Mouse (Mus musculus): ENCODE data around the gene Baz2a.
"Not testable (repeated sequence)": the region's sequence is repeated elsewhere in the genome, so short reads cannot be mapped to it uniquely, and the experiment has no call there.

Gene Baz2a

DNA sequence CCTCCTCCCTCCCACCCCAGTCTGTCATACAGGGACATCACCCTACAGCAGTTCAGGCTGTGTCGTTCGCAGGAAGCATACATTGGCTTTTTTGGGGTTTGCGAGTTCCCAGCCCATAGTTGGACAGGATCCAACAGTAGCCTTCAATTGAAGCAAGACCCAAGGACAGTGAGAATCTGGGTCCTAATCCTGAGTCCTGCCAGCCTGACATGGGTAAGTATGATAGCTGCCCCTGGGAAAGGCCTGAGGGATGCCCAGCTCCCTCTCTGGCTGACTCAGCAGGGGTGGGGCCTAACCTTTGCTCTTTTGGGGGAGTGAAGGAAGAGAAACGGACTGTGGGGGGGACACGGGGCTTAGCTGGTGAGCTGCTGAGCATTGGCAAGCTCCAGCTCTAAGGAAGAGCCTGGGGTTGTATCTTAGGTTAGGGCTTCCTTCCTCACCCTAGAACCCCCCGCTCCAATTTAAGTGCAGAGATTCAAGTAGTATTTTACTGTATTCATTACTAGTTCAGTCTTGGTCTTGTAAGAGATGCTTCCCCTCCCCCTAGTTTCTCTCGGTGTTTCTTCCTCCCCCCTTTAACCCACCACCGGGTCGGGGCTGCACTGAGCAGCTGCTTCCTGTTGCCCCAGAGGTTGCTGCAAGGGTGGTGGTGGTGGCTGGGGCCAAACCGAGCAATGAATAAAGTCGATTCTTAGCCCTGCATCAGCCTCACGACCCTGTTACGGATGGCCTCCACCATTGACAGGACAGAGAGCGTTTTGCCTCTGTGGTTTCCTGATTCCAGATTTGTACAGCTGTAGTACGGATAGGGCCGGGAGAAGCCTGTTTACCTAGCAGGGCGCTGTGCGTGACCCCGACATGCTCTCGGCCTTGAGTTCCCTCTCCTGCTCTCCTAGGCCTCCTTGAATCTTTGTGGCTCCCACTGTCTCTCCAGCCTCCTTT is at the start of gene Baz2a:
Baz2a (plus strand) TSS at position 14 of the 942 bp plus-strand sequence.
- peak; percentile 51 for DNase-seq (ENCODE audit: low spot score)

DNA sequence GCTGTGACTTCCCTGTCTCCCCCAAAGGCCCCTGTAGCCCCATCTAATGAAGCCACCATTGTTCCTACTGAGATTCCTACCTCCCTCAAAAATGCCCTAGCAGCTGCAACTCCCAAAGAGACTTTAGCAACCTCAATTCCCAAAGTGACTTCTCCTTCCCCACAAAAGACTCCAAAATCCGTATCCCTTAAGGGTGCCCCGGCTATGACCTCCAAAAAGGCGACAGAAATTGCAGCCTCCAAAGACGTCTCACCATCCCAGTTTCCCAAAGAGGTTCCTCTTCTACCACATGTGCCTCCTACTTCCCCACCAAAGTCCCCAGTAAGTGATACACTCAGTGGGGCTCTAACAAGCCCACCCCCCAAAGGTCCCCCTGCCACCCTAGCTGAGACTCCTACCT is 49.7 kb upstream of the Baz2a start:
- no peak for DNase-seq (ENCODE audit: low spot score)

DNA sequence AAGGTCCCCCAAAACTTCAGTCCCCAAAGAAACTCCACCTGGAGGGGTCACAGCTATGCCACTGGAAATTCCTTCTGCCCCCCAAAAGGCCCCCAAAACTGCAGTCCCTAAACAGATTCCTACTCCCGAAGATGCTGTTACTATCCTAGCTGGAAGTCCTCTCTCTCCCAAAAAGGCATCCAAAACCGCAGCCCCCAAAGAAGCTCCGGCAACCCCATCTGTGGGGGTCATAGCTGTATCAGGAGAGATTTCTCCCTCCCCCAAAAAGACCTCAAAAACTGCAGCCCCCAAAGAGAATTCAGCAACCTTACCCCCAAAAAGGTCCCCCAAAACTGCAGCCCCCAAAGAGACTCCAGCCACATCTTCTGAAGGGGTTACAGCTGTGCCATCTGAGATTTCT is 48.9 kb upstream of the Baz2a start:
- no peak for DNase-seq (ENCODE audit: low spot score)

DNA sequence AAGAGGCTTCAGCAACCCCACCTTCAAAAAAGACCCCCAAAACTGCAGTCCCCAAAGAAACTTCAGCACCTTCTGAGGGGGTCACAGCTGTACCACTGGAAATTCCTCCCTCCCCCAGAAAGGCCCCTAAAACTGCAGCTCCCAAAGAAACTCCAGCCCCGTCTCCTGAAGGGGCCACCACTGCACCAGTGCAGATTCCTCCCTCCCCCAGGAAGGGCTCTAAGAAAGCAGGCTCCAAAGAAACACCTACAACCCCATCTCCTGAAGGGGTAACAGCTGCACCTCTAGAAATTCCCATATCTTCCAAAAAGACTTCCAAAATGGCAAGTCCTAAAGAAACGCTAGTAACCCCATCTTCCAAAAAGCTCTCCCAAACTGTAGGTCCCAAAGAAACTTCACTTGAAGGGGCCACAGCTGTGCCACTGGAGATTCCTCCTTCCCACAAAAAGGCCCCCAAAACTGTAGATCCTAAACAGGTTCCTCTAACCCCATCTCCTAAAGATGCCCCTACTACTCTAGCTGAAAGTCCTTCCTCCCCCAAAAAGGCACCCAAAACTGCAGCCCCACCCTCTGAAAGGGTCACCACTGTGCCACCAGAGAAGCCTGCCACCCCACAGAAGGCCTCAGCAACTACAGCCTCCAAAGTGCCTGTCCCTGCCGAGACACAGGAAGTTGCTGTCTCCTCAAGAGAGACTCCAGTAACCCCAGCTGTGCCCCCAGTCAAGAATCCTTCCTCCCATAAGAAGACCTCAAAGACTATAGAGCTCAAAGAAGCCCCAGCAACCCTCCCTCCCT is 48.1 kb upstream of the Baz2a start:
- no peak for DNase-seq (ENCODE audit: low spot score)

DNA sequence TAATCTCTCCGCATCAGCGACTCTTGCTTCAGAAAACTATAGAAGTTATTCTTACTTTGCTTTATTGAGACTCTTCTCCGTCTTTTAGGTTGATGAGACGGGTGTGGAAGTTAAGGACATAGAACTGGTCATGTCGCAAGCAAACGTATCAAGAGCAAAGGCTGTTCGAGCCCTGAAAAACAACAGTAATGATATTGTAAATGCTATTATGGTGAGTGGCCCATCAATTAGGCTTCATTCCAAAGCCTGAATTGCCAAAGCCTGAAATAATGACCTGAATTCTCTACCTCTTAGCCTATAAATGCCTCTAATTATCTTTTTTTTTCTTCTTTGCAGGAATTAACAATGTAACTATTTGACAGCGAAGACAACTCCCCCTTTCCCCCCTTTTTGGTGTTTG is 43.2 kb upstream of the Baz2a start:
- DNase-seq (ENCODE audit: low spot score): no peak

DNA sequence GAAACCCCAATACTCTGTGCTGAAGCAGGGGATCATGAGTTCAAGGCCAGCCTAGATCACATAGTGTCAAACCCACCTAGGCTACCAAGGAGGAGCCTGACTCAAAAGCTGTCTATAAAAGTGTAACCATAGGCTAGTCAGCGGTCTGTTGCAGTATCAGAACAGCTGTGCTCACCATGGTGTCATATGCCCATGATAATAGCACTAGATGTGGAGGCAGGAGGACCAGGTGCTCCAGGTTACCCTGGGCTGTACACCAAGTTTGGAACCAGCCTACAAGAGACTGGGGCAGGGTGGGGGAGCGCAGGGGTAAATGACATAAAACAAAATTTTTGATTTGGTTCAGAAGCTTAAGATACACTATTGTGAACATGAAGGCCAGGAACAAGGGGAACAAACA is 41.6 kb upstream of the Baz2a start:
- DNase-seq (ENCODE audit: low spot score): no peak

DNA sequence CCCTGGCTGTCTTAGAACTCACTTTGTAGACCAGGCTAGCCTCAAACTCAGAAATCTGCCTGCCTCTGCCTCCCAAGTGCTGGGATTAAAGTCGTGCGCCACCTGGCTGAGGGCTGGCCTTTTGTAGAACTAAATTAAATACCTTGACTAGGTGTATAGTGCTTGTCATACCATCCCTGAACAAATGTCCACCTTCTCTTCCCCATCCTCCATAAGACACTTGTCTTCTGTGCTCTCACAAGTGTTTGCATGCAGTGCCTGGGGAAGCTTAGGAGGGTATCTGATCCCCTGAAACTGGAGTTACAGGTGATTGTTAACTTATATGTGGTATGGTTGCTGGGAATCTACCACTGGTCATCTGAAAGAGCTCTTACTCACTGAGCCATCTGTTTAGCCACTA is 41.0 kb upstream of the Baz2a start:
- DNase-seq (ENCODE audit: low spot score): no peak

DNA sequence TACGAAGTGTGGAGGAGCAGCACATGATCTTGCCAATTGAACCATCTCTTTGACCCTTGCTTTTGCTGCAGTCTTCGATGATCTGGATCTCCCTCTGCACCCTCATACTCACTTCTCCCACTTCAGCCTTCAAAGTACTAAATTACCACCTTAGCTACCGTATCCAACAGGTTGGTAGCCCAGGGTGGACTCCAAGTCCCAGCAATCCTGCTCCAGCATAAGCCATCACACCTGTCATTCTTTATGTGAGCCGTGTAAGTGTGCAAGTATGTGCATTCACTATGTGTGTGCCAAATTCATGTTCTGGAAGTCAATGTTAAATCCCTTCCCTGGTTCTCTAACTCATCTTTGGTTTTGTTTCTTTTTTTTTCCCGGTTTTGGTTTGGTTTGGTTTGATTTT is 39.8 kb upstream of the Baz2a start:
- no peak for DNase-seq (ENCODE audit: low spot score)

DNA sequence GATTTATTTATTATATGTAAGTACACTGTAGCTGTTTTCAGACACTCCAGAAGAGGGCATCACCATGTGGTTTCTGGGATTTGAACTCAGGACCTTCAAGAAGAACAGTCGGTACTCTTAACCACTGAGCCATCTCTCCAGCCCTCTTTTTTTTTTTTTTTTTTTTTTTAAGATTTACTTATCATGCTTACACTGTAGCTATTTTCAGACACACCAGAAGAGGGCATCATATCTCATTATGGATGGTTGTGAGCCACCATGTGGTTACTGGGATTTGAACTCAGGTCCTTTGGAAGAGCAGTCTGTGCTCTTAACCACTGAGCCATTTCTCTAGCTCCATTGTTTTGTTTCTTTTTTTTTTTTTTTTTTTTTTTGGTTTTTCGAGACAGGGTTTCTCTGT is 39.2 kb upstream of the Baz2a start:
- not testable (repeated sequence) for DNase-seq (ENCODE audit: low spot score)

DNA sequence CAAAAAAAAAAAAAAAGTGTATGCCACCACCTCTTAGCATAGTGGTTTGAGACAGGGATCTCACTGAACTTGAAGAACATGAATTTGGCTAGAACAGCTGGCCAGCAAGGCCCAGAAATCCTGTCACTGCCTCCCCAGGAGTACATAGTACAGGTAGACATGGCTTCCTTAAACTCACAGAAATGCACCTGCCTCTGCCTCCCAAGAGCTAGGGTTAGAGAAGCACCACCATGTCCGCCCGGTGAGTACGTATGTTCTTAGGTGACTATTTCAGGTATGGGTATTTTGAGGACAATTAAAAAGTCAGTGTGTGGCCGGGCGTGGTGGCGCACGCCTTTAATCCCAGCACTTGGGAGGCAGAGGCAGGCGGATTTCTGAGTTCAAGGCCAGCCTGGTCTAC is 38.4 kb upstream of the Baz2a start:
- no peak for DNase-seq (ENCODE audit: low spot score)

DNA sequence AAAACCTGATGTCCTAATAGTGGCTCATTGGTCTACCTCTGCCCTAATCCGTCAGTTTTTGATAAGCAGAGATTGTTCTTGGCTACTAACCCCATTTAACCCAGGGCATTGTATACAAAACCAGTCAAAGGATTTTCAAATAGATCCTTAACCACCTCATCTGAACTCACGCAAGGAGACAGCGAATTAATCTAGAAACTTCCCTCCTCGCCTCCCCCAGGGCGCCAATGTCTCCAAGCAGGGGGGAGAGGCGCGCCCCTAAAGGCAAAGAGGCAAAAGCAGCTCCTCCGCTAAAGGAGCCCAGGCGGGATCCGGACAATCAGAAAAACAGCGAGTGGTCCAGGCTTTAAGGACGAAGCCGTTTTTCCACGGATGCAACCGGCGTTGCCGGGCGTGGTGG is 33.2 kb upstream of the Baz2a start:
- DNase-seq (ENCODE audit: low spot score): no peak

DNA sequence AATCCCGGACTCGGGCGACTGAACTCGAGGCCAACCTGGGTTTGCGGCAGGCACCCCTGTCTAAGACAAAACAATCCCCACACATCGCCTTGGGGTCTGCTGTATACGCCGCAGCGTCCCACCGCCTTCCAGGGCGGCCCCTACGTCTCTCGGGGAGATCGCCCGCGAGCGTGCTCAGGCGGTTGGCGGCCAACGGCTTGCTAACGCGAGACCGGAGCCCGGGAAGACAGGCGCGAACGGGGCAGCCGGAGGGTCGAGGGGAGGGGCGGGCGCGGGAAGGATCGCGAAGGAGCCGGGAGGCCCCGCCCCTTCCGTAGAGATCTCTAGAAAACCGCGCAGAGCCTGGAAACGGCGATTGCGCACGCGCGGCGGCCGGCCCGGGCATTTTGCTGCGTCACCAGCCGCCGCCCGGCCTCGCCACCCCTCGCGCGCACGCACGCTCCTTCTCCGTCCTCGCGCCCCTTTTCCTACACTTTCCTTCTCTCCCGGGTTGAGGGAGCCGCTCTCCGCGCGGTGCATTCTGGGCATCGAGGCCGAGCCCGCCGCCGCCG is 32.7 kb upstream of the Baz2a start, which contains the start of gene Ptges3:
Ptges3 (plus strand) TSS at position 354 of the 551 bp plus-strand sequence.
- peak; percentile 96 for DNase-seq (ENCODE audit: low spot score)

DNA sequence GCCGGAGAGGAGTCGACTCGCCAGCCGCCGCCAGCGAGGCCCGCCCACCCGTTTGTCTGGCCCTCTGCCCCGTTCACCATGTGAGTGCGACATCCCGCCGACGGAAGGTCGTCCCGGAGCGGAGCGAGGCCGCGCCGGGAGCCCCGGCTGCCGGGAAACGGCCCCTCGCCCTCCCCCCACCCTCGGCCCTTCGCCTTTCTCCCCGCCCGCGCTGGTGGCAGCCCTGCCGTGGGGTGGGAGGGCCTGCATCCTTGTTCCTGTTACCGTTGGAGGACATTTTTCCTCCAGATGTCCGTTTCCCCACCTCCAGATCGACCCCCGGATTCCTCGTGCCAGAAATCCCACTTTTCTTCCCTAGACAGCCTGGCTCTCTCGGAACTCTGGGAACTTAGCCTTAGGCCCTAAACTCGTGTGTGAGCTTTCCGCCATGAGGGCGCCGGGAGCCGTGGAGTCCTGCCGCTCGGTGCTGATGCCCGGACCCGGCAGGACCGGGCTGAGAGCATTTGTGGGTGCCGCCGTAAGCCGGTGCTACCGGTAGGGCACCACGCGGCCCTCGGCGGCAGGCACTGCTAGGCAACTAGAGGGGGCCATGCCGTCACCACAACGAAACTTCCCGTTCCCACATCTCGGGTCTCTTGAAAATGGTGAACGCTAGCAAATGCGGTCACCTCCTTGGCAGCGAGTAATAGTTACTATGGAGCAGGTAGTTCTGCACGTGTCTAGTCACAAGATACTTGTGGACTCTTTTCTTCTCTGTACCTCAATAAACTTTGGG is 32.0 kb upstream of the Baz2a start:
- DNase-seq (ENCODE audit: low spot score): peak; percentile 69

DNA sequence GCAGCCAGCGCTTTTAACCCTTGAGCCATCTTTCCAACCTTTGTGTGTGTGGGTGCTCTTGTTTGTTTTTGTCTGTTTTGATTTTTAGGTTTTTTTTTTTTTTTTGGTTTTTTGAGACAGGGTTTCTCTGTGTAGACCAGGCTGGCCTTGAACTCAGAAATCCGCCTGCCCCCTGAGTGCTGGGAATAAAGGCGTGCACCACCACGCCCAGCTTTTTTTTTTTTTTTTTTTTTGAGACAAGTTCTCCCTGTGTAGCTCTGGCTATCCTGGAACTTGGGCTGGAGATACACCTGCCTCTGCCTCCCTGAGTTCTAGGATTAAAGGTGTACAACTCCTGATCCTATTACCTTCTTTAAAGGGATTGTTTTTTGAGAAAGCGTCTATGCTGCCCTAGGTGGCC is 30.3 kb upstream of the Baz2a start:
- DNase-seq (ENCODE audit: low spot score): no peak

DNA sequence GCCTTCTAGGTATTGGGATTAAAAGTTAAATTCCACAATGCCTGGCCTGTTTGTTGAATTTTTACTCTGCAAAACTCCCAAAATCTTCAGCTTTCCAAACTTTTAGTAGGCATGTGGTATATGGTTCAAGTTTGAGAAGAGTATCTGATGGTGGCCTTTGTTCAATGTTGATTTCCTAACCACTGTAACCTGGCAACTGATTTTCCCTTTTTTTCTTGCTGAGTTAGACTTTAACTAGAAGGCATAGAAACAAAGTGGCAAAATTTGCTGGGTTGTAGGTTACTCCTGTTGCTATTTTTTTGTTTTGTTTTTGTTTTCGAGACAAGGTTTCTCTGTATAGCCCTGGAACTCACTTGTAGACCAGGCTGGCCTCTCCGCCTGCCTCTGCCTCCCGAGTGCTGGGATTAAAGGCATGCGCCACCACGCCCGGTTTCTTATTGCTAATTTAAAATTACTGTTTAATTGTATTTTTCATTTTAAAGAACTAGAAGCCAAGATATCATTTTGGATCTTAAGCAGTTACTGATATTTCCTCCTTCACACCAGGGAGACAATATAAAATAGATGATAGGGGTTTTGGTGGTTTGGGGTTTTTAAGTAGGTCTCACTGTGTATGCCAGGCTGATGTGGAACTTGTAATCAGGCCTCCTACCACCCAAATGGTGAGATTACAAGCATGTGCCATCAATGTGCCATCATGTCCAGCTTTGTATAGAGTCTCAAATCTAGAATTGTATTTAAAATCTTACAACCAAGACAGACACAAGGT is 29.0 kb upstream of the Baz2a start:
- no peak for DNase-seq (ENCODE audit: low spot score)

DNA sequence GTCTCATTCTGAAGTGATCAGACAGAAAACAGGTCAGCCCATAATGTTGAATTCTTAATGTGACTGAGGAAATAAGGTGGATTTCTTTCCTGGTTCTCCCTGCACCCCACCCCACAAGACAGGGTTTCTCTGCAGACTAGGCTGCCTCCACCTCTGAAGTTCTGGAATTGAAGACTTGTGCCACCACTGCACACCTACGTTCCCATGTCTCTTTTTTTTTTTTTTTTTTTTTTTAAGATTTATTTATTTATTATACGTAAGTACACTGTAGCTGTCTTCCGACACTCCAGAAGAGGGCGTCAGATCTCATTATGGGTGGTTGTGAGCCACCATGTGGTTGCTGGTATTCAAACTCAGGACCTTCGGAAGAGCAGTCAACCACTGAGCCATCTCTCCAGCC is 25.3 kb upstream of the Baz2a start:
- DNase-seq (ENCODE audit: low spot score): no peak

DNA sequence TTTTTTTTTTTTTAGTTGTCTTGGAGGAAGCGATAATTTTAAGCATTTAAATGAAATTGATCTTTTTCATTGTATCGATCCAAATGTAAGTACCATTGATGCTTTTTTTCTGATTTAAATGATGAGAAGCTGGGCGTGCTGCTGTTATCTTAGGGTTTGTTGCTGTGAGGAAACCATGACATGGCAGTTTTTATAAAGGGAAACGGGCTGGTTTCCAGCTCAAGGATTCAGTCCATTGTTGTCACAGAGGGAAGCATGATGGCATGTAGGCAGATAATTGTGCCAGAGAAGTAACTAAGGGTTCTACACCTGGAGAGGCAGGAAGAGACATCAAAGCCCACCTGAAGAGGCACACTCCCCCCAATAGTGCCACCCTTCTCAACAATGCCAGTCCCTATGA is 22.2 kb upstream of the Baz2a start:
- DNase-seq (ENCODE audit: low spot score): no peak

DNA sequence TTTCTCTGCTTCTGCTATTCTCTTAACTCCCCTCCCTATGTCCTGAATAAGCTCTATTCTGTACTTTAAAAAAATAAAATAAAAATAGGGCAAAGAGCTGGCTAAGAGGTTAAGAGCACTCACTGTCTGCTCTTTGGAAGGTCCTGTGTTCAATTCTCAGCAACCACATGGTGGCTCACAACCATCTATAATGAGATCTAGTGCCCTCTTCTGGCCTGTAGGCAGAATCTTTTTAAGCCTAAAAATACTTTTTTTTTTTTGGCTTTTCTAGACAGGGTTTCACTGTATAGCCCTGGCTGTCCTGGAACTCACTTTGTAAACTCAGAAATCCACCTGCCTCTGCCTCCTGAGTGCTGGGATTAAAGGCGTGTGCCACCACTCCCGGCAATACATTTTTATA is 20.9 kb upstream of the Baz2a start:
- DNase-seq (ENCODE audit: low spot score): not testable (repeated sequence)

DNA sequence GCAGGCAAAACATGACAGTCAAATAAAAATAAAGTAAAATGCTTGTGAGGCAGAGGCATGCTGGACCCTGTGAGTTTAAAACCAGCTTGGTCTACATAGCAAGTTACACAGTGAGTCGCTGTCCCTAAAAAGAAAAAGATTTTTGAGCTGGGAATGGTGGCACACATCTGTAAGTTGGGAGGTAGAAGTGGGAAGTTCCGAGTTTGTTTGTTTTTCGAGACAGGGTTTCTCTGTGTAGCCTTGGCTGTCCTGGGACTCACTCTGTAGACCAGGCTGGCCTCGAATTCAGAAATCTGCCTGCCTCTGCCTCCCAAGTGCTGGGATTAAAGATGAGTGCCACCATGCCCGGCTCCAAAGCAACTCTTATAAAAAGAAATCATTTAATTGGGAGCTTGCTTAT is 13.1 kb upstream of the Baz2a start:
- DNase-seq (ENCODE audit: low spot score): not testable (repeated sequence)

DNA sequence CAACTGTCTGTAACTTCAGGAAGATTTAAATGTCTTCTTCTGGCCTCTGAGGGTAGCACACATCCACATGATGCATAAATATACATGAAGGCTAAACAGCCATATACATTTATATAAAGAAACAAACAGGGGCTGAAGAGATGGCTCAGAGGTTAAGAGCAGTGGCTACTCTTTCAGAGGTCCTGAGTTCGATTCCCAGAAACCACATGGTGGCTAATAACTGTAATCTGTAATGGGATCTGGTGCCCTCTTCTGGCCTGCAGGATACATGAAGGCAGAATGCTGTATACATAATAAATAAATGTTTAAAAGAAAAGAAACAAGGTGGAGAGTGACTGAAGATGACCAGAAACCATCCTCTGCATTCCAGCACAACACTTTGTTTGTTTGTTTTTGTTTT is 10.9 kb upstream of the Baz2a start:
- no peak for DNase-seq (ENCODE audit: low spot score)

DNA sequence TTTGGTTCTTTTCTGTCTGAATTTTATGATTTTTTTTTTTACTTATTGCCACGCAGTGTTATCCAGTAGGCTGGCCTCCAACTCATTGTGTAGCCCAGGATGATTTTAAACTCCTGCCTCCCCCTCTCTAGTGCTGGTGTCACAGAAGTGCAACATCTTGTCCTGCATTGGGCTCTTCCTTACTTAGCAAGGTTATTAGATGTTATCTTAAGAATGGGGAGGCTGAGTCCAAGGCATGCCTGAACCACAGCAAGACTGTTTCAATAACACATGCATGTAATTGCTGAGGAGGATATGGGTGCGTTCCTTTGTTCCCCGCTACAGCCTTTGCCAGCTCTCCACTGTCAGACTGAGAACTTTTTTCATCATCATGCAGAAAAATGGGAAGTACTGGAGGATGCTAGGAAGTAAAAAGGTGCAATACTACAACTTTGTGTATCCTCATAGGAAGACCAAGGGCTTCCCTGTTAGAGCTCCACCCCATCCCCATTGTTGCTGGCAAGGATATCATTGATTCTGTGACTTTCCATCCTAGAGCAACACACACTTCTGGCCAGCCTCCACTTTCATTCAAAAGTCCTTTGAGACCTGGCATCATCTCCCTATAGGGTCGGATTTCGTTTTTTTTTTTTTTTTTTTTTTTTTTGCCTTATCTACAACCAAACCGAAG is 9.4 kb upstream of the Baz2a start:
- DNase-seq (ENCODE audit: low spot score): no peak

Data from lung, postnatal 25 days (tissue).